Mouse (Mus musculus) CH12.LX (cell line): ENCODE measurements around the gene Tulp4. TPM values are rescaled to one million over a fixed set of nuclear protein-coding genes. Genes with fewer than 3 reads are reported as not detected.

Source experiments
- DNase-seq: peaks from one replicate; pipeline ENCODE4 v3.0.0-alpha.2; 2013; ENCODE audit errors: extremely low read depth
- H3K27ac ChIP-seq: 2 replicates; pipeline ENCODE4 v1.5.1; 2012; ENCODE audit warnings: low read depth, mild to moderate bottlenecking, control low read depth, moderate library complexity; ENCODE audit not compliant: insufficient read depth
- H3K27me3 ChIP-seq: replicated peaks from 2 replicates; pipeline ENCODE3; 2012; ENCODE audit warnings: inconsistent platforms
- H3K36me3 ChIP-seq, 2 experiments: replicated peaks in 1 of 2; 2 replicates each; pipeline versions ENCODE3 to v1.6.1; 2012; ENCODE audit warnings: inconsistent platforms in 1 of 2, low read length in 1 of 2, mild to moderate bottlenecking in 1 of 2, mixed read lengths in 1 of 2, moderate library complexity in 1 of 2; ENCODE audit not compliant: control insufficient read depth in 1 of 2, insufficient read depth in 1 of 2
- H3K4me1 ChIP-seq, 2 experiments: 2 replicates each; pipeline ENCODE4 v1.6.1; 2012; ENCODE audit warnings: inconsistent platforms in 1 of 2, moderate library complexity in 1 of 2; ENCODE audit not compliant: insufficient read depth in 2 of 2, control insufficient read depth in 1 of 2
- H3K4me2 ChIP-seq: 2 replicates; pipeline ENCODE4 v1.6.1; 2012; ENCODE audit warnings: low read depth, mild to moderate bottlenecking, control low read depth; ENCODE audit not compliant: poor library complexity, insufficient read depth, severe bottlenecking
- H3K4me3 ChIP-seq, 3 experiments: fragments of 150-350 bp in 1 of 3; sonication (generic) in 1 of 3; replicated peaks in 1 of 3; 2 replicates each; pipeline versions ENCODE3 to v1.5.1; 2011 to 2012; ENCODE audit warnings: low read depth in 2 of 3, low read length in 2 of 3, mild to moderate bottlenecking in 2 of 3, moderate library complexity in 2 of 3, control low read depth in 1 of 3, improper control_type of control experiment in 1 of 3, inconsistent platforms in 1 of 3, mixed read lengths in 1 of 3; ENCODE audit not compliant: poor library complexity in 1 of 3
- H3K79me2 ChIP-seq: replicated peaks from 2 replicates; pipeline ENCODE4 v1.6.1; 2012; ENCODE audit warnings: mild to moderate bottlenecking, moderate library complexity; ENCODE audit not compliant: control insufficient read depth, poor library complexity, insufficient read depth, severe bottlenecking; ENCODE audit errors: extremely low read depth
- H3K9ac ChIP-seq: 2 replicates; pipeline ENCODE4 v1.6.1; 2012; ENCODE audit warnings: low read depth, mild to moderate bottlenecking, control low read depth, moderate library complexity; ENCODE audit not compliant: insufficient read depth
- H3K9me3 ChIP-seq: replicated peaks from 2 replicates; pipeline ENCODE3; 2012; ENCODE audit warnings: low read length, inconsistent platforms, mixed read lengths
- CHD2 ChIP-seq: IDR thresholded peaks from 2 replicates; pipeline ENCODE4 v1.6.1; 2011; ENCODE audit warnings: low read length, improper control_type of control experiment
- ELF1 ChIP-seq: IDR thresholded peaks from 2 replicates; pipeline ENCODE4 v1.6.1; 2014; ENCODE audit warnings: low read depth, mild to moderate bottlenecking, inconsistent platforms, low read length, improper control_type of control experiment
- ETS1 ChIP-seq: conservative IDR thresholded peaks from 2 replicates; pipeline ENCODE4 v1.6.1; 2012; ENCODE audit warnings: low read depth, mild to moderate bottlenecking, inconsistent platforms, low read length, improper control_type of control experiment, moderate library complexity
- JUND ChIP-seq: conservative IDR thresholded peaks from 2 replicates; pipeline ENCODE4 v1.6.1; 2011; ENCODE audit warnings: low read depth, low read length, improper control_type of control experiment
- KAT2A ChIP-seq: IDR thresholded peaks from 2 replicates; pipeline ENCODE4 v1.6.1; 2012; ENCODE audit warnings: low read length, improper control_type of control experiment, inconsistent platforms; ENCODE audit not compliant: insufficient replicate concordance
- MAFK ChIP-seq: IDR thresholded peaks from 2 replicates; pipeline ENCODE4 v1.6.1; 2011; ENCODE audit warnings: low read length, improper control_type of control experiment; ENCODE audit not compliant: insufficient replicate concordance
- MAX ChIP-seq: IDR thresholded peaks from 2 replicates; pipeline ENCODE4 v1.6.1; 2011; ENCODE audit warnings: low read length, improper control_type of control experiment
- MAZ ChIP-seq: IDR thresholded peaks from 2 replicates; pipeline ENCODE4 v1.6.1; 2012; ENCODE audit warnings: low read depth, mild to moderate bottlenecking, inconsistent platforms, low read length, improper control_type of control experiment, moderate library complexity
- NRF1 ChIP-seq: IDR thresholded peaks from 2 replicates; pipeline ENCODE4 v1.6.1; 2014; ENCODE audit warnings: low read depth, mild to moderate bottlenecking, inconsistent platforms, low read length, improper control_type of control experiment, moderate library complexity
- PAX5 ChIP-seq: IDR thresholded peaks from 2 replicates; pipeline ENCODE4 v1.6.1; 2012; ENCODE audit warnings: low read length, inconsistent platforms, mixed read lengths
- RAD21 ChIP-seq: IDR thresholded peaks from 2 replicates; pipeline ENCODE4 v1.6.1; 2011; ENCODE audit warnings: low read depth, mild to moderate bottlenecking, low read length, improper control_type of control experiment, moderate library complexity
- SIN3A ChIP-seq: IDR thresholded peaks from 2 replicates; pipeline ENCODE4 v1.6.1; 2012; ENCODE audit warnings: low read length, improper control_type of control experiment, inconsistent platforms
- SMC3 ChIP-seq: IDR thresholded peaks from 2 replicates; pipeline ENCODE4 v1.6.1; 2011; ENCODE audit warnings: low read depth, low read length, improper control_type of control experiment
- TBP ChIP-seq: conservative IDR thresholded peaks from 2 replicates; pipeline ENCODE4 v1.6.1; 2011; ENCODE audit warnings: low read depth, low read length, improper control_type of control experiment
- TCF12 ChIP-seq: IDR thresholded peaks from 2 replicates; pipeline ENCODE4 v1.6.1; 2014; ENCODE audit warnings: low read depth, mild to moderate bottlenecking, inconsistent platforms, low read length, improper control_type of control experiment
- UBTF ChIP-seq: IDR thresholded peaks from 2 replicates; pipeline ENCODE4 v1.6.1; 2012; ENCODE audit warnings: low read depth, mild to moderate bottlenecking, inconsistent platforms, low read length, improper control_type of control experiment, moderate library complexity
- ZMIZ1 ChIP-seq: IDR thresholded peaks from 2 replicates; pipeline ENCODE4 v1.6.1; 2012; ENCODE audit warnings: low read depth, mild to moderate bottlenecking, inconsistent platforms, low read length, improper control_type of control experiment
- ZNF384 ChIP-seq: IDR thresholded peaks from 2 replicates; pipeline ENCODE4 v1.6.1; 2012; ENCODE audit warnings: low read depth, low read length, improper control_type of control experiment, inconsistent platforms
- dilution Hi-C: fragments of 300-500 bp; cut with MboI; formaldehyde crosslinking; loops from 2 replicates; pipeline ENCODE4 v1.14.3; 2020; ENCODE audit warnings: low sequenced_read_pairs; ENCODE audit not compliant: extremely low pct_unique_long_range_greater_than_20kb, extremely low pct_ligation_motif_present
- in situ Hi-C: fragments of 300-500 bp; cut with MboI; formaldehyde crosslinking; loops from 3 replicates; pipeline ENCODE4 v1.14.3; 2019; ENCODE audit warnings: low sequenced_read_pairs, low pct_ligation_motif_present, low pct_unique_long_range_greater_than_20kb, mixed read lengths
- polyA plus RNA-seq: library from polyadenylated mRNA; unstranded; fragments of >175 nt; gene quantifications from 2 replicates; pipeline ENCODE4 v1.2.1, GENCODE M21; 2012; ENCODE audit warnings: low read depth; ENCODE audit not compliant: insufficient read length
- total RNA-seq, 2 experiments: library from RNA; depleted of rRNA; stranded (reverse); fragments of 300-350 nt in 1 of 2; fragments of >200 nt in 1 of 2; gene quantifications; 2 replicates each; pipeline ENCODE4 v1.2.3; 2012 to 2014

Gene Tulp4
- total and polyA plus RNA-seq, 3 experiments, result 7.8 to 50.7 (median 33.6) TPM

DNA sequence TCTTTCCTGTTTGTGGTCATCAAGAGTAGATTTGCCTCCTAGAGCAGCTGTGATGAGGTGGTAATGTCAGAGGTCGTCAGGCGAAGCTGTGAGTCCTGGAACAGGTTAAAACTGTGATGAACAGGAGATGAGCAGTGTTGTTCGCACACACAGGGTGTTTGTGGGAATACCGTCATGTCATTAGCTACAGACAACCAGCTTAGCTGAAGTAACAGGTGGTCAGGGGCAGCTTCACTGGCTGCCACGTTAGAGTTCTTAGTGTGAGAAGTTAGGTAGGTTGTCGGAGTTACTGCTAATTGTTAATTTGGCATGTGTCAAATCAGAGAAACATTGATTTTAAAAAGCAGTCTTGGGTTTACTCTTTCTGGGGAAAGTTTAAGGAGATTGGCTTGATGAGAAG lies 7.4 kb downstream of the Tulp4 start:
- DNase-seq, result no peak
- Histone ChIP-seq H3K4me1 (peaks cover 0 to 14% of the 10 kb centered on the region in 2 experiments; a peak in 2 of 4 replicates), H3K4me2 (no peak overlapping the region), H3K27ac (no peak overlapping the region), H3K9me3 (no peaks in the 10 kb centered on the region), H3K4me3 (no peak overlapping the region), H3K27me3 (no peaks in the 10 kb centered on the region), H3K79me2 (no peaks in the 10 kb centered on the region), H3K9ac (no peak overlapping the region), H3K36me3 (peaks cover 0 to 47% of the 10 kb centered on the region in 2 experiments)
- dilution Hi-C loops, result no loop called here
- in situ Hi-C loops, result no loop called here
- TF ChIP-seq TCF12, result no peak
- no peak for TF ChIP-seq MAZ
- no peak for TF ChIP-seq KAT2A
- no peak for TF ChIP-seq PAX5
- no peak for TF ChIP-seq ZNF384
- TF ChIP-seq SMC3, result no peak
- TF ChIP-seq NRF1, result no peak
- TF ChIP-seq MAX, result no peak
- no peak for TF ChIP-seq ELF1
- no peak for TF ChIP-seq JUND
- no peak for TF ChIP-seq CHD2
- TF ChIP-seq ETS1, result no peak
- TF ChIP-seq TBP, result no peak

- no peak overlapping the region for H3K27ac ChIP-seq
- H3K79me2 ChIP-seq, result no peaks in the 10 kb centered on the region
- peaks cover 0 to 23% of the 10 kb centered on the region in 2 experiments; a peak in 1 of 4 replicates for H3K4me1 ChIP-seq
- in situ Hi-C loops (no loop called here), dilution Hi-C loops (no loop called here)
- H3K9me3 ChIP-seq, result no peaks in the 10 kb centered on the region
- DNase-seq, result no peak
- no peak overlapping the region for H3K4me3 ChIP-seq
- peaks cover 0 to 47% of the 10 kb centered on the region in 2 experiments for H3K36me3 ChIP-seq
- no peak overlapping the region for H3K9ac ChIP-seq
- TF ChIP-seq MAFK (no peak), ZMIZ1 (no peak), SIN3A (no peak), RAD21 (no peak), UBTF (no peak), TCF12 (no peak), ZNF384 (no peak)
- no peaks in the 10 kb centered on the region for H3K27me3 ChIP-seq
- no peak overlapping the region for H3K4me2 ChIP-seq
These were observed 8.8 kb downstream of the Tulp4 start for GRCm38 (mm10) chr17:6115085-6115484.
